Mouse (Mus musculus) left cerebral cortex, postnatal 4 days (tissue): ENCODE data around the gene A730061H03Rik. TPM values are rescaled to one million over a fixed set of nuclear protein-coding genes. Genes with fewer than 3 reads are reported as not detected.

Experiments
- DNase-seq: peaks from one replicate; pipeline ENCODE4 v3.0.0-alpha.2; 2022
- intact Hi-C: fragments of 180-260 bp; cut with DNase I; formaldehyde crosslinking; loops from one replicate; pipeline ENCODE4 v1.15.1; 2025
- total RNA-seq, 2 experiments: library from RNA; stranded (reverse); gene quantifications; 2 replicates each; pipeline ENCODE4 v1.2.3; 2021

The A730061H03Rik gene
- total RNA-seq, 2 experiments from 2014 or later = not detected

DNA sequence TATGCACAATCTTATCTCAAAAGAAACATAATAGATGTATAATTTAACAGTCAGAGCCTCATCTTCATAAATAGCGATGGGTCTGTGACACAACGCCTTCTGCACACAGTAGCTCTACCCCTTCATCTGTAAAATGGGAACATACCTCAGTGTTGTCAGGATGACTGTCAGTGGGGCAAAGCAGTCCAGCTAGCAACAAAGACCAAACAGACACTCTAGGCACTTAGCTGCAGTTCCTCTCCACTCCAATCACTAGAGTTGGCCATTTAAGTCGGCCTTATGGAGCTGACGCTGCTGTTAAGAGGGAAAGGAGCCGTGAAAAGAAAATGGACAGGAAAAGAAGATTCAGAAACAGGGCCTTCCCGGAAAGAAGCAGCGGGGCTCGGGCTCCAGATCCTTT is 8.4 kb downstream of the A730061H03Rik start:
- intact Hi-C loops = no loop called here
- no peak for DNase-seq

DNA sequence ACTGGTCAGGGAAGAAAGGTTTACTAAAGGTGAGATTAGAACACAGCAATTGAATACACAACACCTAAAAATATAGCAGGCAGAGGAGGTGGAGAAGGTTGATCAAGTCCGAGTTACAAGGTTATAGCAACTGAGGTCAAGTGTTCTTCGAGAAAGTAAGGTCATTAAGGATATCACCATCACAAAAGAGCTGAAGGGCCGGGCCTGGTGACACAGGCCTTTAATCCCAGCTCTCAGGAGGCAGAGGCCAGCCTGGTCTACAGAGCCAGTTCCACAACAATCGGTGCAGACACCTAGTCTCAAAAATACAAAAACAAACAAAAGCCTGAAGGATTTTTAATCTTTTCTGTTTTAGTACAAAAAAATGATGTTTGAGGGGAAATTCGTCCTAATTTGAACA is 8.9 kb downstream of the A730061H03Rik start:
- intact Hi-C loops = no loop called here
- DNase-seq = no peak

DNA sequence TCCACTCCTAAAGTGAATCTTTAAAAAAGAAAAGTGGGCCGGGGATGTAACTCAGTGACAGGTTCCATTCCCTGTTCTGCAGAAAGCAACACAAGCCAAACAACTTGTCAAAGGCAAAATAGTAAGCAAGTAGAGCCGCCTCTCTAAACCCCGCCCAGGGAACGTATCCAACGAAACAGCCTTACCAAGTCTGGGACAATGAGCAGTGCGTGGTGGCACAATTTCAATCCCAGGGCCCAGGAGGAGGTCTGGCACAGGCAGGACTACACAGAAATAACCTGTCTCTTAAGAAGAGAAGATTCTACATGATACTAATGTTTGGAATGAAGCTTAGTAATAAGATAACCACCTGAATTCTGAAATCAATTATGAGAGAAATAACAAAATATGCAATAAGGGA is 10.0 kb downstream of the A730061H03Rik start:
- intact Hi-C loops = no loop called here
- DNase-seq = no peak

DNA sequence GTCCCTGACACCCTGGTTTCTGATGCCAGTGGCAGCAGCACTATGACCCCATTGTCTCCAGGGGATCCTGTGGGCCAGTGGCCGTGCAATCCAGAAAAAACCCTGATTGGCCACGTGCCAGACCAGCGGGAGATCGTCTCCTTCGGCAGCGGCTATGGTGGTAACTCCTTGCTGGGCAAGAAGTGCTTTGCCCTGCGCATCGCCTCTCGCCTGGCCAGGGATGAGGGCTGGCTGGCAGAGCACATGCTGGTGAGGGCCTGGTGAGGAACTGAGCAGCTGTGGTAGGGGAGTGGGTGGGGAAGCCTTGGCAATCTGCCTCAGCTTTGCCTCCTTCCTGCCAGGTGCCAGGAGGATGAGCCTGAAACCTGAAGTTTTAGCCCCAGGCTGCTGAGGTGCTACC is 15.9 kb downstream of the A730061H03Rik start:
- intact Hi-C loops = no loop called here
- DNase-seq = peak; percentile 65

DNA sequence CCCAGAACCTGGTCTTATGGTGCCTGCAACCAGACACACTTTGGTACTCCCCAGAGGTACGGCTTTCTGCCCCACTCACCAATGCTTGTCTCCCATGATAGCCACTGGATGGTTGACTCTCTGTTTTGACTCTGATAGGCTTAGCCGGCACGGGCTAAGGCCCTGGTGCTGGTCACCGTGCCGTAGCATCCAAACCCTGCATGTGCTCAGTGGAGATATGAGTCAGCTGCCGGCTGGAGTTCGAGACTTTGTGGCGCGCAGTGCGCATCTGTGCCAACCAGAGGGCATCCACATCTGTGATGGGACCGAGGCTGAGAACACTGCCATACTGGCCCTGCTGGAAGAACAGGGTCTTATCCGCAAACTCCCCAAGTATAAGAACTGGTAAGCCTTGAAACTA is 17.9 kb downstream of the A730061H03Rik start:
- intact Hi-C loops = no loop called here
- DNase-seq = no peak

DNA sequence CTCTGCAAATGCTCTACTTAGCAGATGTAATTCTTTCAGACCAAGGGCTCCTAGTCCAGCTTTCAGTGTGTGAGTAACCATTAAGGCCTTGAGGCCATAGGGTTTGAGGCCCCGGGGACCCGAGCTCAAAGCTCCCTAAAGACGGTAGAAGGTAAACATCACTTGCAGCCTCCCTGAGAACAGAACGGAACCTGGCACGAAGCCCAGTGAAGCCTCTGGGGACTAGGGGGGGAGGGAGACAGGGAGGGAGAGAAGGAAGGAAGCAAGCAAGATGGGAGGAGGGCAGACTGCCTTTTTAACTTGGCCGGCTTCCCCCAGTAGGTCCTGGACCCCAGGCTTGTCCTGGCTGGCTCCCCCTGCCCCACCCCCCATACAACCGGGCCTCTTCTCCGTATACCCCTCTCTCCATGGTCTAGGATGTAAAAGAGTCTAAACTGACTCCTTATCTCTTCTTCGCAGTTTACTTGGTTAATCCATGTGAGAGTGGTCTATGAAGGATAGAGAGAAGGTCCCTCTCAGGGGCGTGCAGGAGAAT is 19.4 kb downstream of the A730061H03Rik start:
- intact Hi-C loops = no loop called here
- peak; percentile 95 for DNase-seq

DNA sequence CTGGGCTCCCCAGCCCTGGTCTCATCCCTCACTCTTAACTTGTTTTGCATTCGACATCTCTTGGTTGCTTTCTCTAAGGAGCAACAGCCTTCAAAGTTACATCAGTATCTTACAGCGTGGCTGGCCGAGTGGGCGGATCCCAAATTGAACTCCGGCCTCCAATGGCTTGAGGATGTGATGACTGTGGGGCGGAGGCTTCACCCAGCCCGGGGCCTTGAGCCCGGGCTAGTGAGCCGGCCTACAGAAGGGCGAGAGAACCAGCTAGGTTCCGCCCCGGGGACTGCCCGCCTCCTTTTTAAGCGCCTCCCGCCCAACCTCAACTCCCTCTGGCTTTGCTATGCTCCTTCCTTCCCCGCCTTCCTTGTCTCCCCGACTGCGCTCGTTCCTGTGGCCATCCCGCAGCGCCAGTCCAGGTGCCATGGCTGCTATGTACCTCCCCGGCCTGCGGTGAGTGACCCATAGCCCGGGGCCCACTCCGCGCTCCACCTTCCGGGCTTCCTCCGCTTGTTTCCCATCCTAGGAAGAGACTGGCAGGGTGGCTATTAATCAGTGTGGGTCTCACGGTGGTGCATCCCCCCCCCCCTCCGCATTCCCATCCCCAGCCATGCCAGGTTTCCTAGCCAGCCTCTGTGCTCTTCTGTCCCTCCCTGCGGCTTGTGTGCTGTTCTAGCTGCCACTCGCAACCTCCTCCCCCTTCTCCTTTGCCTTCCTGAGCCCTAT is 20.0 kb downstream of the A730061H03Rik start, which contains the start of gene Pck2:
Pck2 (plus strand) TSS at position 200 of the 720 bp plus-strand sequence.
- intact Hi-C loops = no loop called here
- peak; percentile 82 for DNase-seq

DNA sequence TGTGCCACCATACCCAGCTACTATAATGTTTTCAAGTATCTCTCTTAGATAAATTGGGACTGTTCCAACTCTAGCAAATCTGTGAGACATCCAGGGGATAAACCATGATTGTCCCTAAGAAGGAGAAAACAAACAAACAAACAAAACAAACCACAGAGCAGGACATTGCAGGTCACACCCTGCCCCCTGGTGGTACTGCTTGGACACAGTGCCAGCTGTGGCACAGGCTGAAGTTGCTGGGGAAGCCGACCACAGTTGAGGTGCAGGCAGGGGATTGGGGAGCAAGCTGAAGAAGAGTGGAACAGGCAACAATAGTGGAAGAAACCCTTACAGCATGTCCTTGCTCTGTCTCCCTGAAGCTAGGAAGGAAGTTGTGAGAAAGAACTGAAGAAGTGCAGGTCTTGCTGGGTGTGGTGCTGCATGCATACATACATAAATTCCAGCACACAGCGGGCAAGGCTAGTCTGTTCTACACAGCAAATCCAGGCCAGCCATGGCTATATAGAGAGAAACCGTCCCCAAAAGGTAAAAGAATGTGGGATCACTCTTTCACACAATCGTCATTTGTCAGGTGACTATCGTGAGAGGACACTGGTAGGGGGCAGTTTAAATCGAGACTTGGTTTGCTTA is 24.0 kb downstream of the A730061H03Rik start:
- intact Hi-C loops = no loop called here
- DNase-seq = peak; percentile 68

DNA sequence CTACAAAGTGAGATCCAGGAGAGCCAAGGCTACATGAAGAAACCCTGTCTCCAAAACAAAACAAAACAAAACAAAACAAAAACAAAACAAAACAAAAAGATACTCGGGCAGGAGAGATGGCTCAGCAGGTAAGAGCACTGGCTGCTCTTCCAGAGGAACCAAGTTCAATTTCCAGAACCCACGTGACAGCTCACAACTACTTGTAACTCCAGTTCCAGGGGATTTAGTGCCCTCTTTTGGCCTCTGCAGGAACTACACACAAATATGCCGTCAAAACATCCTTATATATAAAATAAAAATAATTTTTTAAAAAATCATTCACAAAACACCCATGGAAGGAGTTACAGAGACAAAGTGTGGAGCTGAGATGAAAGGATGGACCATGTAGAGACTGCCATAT is 32.3 kb downstream of the A730061H03Rik start:
- no peak for DNase-seq
- intact Hi-C loops = no loop called here

DNA sequence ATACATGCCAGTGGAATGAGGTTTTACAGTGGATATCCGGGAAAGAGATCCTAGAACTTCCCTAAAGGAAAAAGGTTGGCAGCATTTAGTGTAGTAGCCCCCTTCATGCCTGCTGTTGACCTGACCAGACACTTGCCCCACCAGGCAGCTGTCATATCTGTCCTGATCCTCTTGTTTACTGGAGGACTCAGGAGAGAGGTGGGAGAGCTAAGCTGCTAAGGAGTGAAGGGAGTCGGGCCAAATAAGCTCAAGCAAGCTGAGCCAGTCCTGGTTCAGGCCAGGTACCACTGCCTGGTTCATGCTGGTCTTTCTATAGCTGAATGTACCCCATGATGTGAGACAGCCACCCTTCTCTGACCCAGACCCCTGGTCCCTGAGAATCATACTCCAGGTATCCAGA is 33.5 kb downstream of the A730061H03Rik start:
- intact Hi-C loops = no loop called here
- DNase-seq = no peak

DNA sequence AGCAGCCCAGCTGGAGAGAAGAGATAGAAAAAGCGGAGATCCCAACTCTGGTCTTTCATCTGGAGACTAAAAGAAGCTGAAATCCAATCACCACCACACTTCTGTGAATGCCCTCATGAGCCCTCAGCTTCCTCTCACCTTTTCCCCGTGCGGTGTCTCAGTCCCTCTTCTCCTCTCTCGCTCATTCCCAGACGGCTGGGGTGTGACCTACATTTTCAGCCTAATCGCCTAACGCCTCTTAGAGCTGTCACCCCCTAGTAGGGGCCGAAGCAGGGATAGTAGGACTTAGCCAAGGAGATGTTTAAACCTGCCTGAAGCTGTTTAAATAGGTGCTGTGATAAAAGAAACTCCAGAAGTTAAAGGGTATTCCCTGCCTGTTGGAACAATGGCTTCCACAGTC is 35.4 kb downstream of the A730061H03Rik start, which contains the start of gene Nrl:
Nrl (minus strand) TSS at position 197 of the 400 bp plus-strand sequence.
- DNase-seq = no peak
- intact Hi-C loops = no loop called here

DNA sequence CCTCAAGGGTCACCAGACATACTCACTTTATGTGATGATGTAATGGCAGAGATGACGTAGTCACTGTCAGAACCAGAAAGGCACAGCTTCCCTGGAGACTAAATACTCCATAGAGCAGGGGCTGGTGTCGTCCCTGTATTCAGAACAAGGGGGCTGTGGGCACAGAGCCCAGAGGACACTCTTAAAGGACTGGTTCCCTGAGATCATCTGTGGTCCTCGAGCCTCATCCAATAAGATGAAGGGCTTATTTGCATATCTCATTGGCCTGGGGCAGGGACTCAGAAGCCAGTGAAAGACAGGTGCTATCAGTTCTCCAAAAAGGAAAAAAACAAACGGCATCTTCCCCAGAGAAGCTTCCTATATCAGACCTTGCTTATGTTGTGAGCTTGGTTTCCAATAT is 36.1 kb downstream of the A730061H03Rik start:
- DNase-seq = no peak
- intact Hi-C loops = no loop called here

DNA sequence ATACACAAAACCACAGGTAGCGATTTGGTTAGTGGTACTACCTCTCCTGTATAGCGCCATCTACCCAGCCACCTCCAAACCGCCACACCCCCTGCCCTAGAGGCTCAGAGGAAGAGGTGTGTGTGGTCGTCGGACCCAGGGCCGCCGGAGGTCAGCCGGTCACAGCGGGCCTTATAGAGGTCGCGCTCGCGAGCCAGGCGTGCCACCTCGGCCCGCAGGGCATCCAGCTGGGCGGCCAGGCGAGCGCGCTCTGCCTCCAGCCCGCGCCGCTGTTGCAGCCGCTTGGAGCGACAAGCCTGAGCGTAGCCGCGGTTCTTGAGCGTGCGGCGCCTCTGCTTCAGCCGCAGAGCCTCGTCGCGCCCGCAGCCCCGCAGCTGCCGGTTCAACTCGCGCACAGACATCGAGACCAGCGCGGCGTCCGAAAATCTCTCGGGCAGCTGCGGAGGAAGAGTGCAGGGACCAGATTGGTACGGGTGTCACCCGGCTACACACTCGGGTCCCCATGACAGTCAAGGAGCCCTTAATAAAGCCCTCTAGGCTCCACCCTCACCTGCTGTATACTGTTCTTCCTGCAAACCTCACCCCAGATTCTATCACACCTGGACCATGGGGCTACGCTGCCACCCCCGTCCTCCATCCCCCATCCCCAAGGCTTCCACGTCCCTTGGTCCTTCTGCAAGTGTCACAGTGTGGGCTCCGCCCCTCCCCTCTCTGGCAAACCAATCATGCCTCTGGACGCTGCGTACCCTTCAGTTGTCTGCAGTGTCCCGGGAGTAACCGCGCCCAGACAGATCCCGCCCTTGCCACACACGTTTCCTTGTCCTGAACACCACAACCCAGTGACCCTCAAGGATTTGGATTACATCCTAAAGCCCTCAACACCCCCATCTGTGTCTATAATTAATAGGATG is 39.5 kb downstream of the A730061H03Rik start:
- intact Hi-C loops = no loop called here

DNA sequence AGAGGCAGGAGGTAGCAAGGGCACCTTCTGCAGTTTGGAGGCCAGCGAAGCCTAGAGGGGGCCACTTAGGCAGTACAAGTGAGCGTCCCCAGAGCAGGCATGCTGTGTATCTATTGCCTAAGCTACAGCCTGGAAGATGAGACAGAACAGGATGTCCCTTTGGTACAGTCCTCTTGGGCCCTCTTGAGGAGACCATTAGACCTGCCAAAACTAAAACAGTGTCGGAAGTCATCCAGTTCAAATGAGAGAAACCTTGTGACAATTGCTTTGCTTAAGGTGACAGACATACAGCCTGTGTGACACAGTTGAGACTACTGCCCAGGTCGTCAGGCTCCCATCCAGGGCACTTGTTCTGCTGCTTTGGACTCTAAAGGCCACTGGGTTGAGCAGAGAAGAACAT is 40.6 kb downstream of the A730061H03Rik start:
- intact Hi-C loops = no loop called here
- no peak for DNase-seq

More for the DNA sequence above, 39.5 kb downstream of the A730061H03Rik start:
- DNase-seq = peak; percentile 83

DNA sequence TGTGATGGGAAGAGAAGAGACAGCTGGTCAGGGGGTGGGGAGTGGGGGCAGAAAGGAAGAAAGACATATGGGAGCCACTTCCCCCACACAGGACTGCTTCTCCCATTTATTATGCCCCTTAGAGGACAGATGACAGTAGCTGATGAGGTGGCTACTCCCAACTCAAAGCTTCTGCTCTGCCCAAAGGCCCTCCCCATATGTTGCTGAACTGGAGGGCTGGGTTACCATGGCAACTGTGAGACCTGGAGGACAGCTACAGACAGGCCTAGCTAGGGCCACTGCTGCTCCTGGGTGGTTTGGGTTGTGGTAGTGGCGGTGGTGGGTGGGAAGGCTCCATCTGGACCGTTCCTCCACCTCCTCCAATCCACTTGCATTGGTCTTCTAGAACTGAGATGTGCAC is 41.3 kb downstream of the A730061H03Rik start:
- intact Hi-C loops = no loop called here
- DNase-seq = peak; percentile 86

DNA sequence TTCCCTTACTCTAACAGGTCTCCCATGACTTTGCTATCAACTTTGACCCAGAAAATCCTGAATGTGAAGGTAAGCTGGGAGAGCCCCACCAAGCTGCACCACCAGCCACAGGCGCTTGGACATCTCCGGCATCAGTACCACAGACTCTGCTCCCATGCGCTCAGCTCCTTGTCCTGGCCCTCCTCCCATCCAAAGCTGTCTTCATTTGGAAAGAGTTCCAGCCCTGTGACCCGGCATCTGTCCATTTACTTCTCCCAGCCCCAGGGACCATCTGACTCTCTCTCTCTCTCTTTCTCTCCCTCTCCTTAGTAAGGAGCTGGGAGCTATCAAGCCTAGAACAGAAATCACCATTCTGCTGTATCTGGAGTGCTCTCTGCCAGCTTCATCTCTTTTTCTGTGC is 44.4 kb downstream of the A730061H03Rik start:
- intact Hi-C loops = no loop called here
- no peak for DNase-seq

DNA sequence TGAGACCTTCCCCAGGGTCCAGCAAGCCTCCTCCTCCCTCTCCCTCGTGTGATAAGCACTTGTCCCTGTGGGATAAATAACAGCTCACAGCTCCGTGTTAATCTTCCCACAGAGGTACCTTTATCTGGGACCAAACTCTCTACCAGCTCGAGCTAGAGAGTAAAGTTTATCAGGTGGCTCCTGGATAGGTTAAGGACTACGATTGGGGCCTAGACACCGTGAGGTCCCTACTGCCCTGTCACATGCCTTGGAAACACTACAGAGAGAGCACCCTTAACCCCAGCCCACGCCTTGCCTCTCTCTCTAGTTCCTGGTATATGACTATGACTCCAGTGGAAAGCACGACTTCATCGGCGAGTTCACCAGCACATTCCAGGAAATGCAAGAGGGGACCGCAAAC is 46.3 kb downstream of the A730061H03Rik start:
- DNase-seq = no peak
- intact Hi-C loops = no loop called here

DNA sequence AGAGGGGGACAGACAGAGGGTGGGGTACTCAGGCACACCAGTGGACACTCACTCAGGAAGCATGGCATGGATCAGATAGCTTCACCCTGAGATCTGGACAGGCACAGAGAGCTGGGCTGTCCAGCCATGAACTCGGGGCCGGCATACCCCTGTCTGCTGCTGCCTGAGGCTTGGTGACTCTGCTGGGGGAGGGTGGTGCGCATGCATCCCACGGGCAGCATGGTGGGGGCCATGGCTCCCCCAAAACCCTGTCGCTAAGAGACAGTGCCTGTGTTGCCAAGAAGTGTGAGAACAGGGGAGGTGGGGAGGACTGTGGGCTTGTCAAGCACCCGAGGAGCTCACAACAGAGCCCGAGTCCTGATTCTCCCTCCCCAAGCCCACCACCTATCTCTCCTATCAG is 49.2 kb downstream of the A730061H03Rik start:
- no peak for DNase-seq
- intact Hi-C loops = no loop called here

DNA sequence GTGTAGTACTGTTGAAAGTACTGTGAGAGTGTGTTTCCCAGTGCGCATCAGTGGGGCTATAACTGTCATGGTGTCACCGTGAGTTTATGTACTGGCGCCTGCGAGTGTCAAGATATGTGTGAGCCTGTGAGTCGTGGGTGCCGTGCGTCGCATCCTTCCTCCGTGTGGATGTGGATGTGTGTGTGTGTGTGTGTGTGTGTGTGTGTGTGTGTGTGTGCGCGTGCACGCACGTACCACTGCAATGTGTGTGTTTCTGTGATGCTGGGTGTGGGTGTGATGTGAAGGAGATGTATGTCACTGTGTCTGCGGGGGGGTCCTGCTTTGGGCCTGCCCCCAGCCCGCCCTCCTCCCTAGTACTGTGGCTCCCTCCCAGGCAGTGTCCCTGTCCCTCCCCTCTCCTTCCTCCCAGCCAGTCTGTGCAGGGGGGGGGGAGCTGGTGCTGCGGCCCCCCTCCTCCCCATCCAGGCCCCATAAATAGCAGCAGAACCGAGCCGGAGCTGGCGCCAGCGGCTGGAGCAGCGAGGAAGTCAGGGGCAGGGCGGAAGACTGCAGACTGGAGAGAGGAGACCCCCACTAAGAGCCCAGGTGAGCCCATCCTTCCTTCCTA is 50.0 kb downstream of the A730061H03Rik start, which contains the start of gene Cpne6:
Cpne6 (plus strand) TSS at position 321 of the 607 bp plus-strand sequence.
- intact Hi-C loops = no loop called here
- DNase-seq = no peak
